Mouse (Mus musculus): Measurements from ENCODE around the gene Gm44973.
A peak's percentile ranks its signal among the peaks of the same experiment; 100 is the strongest.

Gene Gm44973

GRCm38 (mm10) chr7:5016057-5016456 is 761 bp downstream of the Gm44973 start:
- DNase-seq (ENCODE audit: low read depth, low spot score) = no peak

- peak; percentile 53 for DNase-seq (ENCODE audit: low read depth, low spot score)
These were observed 1.6 kb downstream of the Gm44973 start for GRCm38 (mm10) chr7:5016920-5017319.

GRCm38 (mm10) chr7:5017352-5017751 is 2.1 kb downstream of the Gm44973 start:
- peak; percentile 75 for DNase-seq (ENCODE audit: low read depth, low spot score)

- DNase-seq (ENCODE audit: low read depth, low spot score) = no peak
These were observed 2.6 kb downstream of the Gm44973 start for GRCm38 (mm10) chr7:5017931-5018330.

- peak; percentile 50 for DNase-seq (ENCODE audit: low read depth, low spot score)
These were observed 4.3 kb downstream of the Gm44973 start for GRCm38 (mm10) chr7:5019576-5019975.

- peak; percentile 99 for DNase-seq (ENCODE audit: low read depth, low spot score)
These were observed 4.8 kb downstream of the Gm44973 start, which contains the start of the genes Zfp865 and Ccdc106 for GRCm38 (mm10) chr7:5020000-5020681. Gene Zfp865 (plus strand): TSS chr7:5020376. Gene Ccdc106 (plus strand): TSS chr7:5020553.

DNA sequence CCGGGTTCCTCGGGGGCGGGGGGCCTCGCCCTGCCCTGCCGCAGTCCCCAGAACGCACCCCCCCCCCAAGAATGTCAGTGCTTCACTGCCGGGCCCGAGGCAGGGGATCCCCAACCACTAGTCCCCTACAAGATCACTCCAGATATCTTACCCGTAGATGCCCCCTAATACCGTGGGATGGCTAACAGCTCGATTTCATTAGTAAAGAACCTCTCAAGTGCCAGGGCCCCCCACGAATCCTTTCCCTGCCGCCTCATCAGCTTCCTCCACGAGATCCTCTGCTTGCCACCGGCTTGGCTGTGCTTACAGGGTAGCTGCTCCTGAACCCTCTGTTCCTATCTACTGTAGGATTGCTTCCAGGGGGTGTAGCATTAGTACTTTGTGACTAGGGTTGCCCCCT is 5.4 kb downstream of the Gm44973 start:
- no peak for DNase-seq (ENCODE audit: low read depth, low spot score)

- no peak for DNase-seq (ENCODE audit: low read depth, low spot score)
These were observed 5.9 kb downstream of the Gm44973 start for GRCm38 (mm10) chr7:5021197-5021596.

DNA sequence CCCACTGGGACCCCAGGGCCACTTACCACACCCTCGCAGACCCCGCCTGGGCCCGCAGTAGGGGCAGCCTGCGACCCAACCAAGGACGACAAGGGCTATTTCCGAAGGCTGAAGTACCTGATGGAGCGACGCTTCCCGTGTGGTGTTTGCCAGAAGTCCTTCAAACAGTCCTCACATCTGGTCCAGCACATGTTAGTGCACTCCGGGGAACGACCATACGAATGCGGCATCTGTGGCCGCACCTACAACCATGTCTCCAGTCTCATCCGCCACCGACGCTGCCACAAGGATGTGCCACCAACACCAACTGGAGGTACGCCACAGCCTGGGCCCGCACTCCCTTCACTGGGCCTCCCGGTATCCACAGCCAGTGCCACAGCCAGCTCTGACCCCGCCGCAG is 14.2 kb downstream of the Gm44973 start:
- peak; percentile 43 for DNase-seq (ENCODE audit: low read depth, low spot score)

DNA sequence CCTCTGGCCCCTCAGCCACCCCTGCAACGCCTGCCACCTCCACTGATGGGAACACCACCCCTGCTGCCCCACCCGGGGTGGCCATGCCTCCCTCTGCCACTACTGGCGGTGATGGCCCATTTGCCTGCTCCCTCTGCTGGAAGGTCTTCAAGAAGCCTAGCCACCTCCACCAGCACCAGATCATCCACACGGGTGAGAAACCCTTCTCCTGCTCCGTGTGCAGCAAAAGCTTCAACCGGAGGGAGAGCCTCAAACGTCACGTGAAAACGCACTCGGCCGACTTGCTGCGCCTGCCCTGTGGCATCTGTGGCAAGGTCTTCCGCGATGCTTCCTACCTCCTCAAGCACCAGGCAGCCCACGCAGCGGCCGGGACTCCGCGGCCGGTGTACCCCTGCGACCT is 14.7 kb downstream of the Gm44973 start:
- peak; percentile 69 for DNase-seq (ENCODE audit: low read depth, low spot score)

DNA sequence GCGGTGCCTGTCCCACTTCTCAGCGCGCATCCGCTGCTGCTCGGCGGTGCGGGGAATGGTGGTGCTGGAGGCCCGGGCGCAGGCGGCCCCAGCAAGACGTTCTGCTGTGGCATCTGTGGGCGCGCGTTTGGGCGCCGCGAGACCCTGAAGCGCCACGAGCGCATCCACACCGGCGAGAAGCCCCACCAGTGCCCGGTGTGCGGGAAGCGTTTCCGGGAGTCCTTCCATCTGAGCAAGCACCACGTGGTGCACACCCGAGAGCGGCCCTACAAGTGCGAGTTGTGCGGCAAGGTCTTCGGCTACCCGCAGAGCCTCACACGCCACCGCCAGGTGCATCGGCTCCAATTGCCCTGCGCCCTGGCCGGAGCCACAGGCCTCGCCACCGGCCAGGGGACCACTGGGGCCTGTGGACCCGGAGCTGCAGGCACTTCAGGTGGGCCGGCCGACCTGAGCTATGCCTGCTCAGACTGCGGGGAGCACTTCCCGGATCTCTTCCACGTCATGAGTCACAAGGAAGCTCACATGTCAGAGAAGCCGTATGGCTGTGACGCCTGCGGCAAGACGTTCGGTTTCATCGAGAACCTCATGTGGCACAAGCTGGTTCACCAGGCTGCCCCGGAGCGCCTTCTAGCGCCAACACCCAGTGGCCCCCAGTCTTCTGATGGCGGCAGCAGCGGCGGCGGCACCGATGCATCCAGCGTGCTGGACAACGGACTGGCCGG is 15.4 kb downstream of the Gm44973 start:
- DNase-seq (ENCODE audit: low read depth, low spot score) = peak; percentile 78

DNA sequence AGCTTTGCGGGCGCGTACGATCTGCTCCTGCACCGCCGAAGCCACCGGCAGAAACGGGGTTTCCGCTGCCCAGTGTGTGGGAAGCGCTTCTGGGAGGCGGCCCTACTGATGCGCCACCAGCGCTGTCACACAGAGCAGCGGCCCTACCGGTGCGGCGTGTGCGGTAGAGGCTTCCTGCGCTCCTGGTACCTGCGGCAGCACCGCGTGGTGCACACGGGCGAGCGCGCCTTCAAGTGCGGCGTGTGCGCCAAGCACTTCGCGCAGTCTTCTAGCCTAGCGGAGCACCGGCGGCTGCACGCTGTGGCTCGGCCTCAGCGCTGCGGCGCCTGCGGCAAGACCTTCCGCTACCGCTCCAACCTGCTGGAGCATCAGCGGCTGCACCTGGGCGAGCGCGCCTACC is 16.2 kb downstream of the Gm44973 start:
- peak; percentile 71 for DNase-seq (ENCODE audit: low read depth, low spot score)

GRCm38 (mm10) chr7:5033818-5034217 is 18.5 kb downstream of the Gm44973 start, which contains the start of gene 4632433K11Rik:
Gene 4632433K11Rik (plus strand): TSS chr7:5034118.
- DNase-seq (ENCODE audit: low read depth, low spot score) = no peak

DNA sequence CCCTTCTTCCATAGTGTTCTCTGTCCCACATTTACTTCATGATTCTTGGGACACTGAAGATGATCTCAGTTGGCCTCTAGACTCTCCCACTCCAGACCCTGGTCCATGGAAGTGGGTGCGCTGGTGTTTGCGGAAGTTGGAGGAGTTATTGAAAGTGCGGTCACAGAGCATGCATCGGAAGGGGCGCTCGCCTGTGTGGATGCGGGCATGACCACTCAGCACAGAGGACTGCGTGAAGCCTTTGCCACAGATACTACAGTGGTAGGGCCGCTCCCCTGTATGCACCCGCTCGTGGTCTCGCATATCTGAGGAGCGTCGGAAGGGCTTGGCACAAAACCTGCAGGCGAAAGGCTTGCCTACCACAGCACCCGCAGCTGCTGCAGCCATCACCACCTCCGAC is 20.3 kb downstream of the Gm44973 start:
- no peak for DNase-seq (ENCODE audit: low read depth, low spot score)

DNA sequence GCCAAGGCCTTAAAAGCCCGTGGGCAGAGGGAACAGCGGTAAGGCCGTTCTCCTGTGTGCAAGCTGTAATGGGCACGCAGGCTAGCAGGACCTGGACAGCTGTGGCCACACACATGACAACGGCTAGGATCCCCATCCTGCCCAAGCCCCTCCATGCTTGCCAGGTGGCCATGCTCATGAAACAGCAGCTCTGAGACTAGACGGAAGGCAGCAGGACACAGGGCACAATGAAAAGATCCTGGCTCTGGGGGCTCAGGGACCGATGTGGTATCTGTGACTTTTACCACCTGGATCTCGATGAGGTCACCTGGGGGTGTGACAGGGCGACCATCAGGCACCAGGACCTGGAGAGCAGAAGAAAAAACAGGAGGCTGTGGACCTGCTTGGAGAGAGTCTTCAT is 20.8 kb downstream of the Gm44973 start:
- DNase-seq (ENCODE audit: low read depth, low spot score) = no peak

DNA sequence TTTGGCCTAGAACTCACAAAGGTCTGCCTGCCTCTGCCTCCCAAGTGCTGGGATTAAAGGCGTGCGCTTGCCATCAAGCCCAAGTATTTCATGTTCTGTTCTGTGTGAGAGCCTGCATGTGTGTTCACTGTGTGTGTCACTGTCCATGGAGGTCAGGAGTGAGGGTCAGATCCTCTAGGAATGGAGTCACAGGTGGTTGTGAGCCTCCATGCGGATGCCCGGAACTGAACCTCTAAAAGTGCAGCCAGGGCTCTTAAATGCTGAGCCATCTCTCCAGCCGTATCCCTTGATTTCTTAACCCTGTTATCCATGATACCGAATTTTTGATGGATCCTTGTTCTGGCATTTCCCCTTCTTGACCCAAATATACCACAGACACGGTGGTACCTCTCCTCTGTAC is 21.7 kb downstream of the Gm44973 start:
- no peak for DNase-seq (ENCODE audit: low read depth, low spot score)

DNA sequence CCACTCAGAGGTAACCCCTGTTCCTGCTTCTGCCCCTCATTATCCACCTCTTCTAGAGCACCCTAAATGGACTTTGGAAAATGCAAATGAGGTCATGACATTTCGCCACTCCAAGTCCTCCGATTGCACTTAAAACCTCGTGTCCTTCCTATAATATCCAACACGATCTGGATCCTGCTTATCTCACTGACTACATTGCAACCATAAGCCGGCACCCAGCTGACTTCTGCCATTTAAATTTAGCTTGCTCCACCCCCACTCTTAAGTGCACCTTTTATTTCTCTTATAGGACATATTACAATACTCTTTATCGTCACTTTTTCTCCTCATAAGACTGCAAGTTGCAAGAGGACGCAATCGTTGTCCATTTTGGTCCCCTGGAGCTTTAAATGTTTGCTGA is 22.2 kb downstream of the Gm44973 start:
- no peak for DNase-seq (ENCODE audit: low read depth, low spot score)

- peak; percentile 96 for DNase-seq (ENCODE audit: low read depth, low spot score)
These were observed 22.9 kb downstream of the Gm44973 start, which contains the start of gene Zfp784 for GRCm38 (mm10) chr7:5038109-5038732. Gene Zfp784 (minus strand): TSS chr7:5038446.

- peak; percentile 43 for DNase-seq (ENCODE audit: low read depth, low spot score)
These were observed 23.6 kb downstream of the Gm44973 start for GRCm38 (mm10) chr7:5038940-5039339.

GRCm38 (mm10) chr7:5044981-5045380 is 29.7 kb downstream of the Gm44973 start:
- no peak for DNase-seq (ENCODE audit: low read depth, low spot score)

GRCm38 (mm10) chr7:5046112-5046511 is 30.8 kb downstream of the Gm44973 start:
- DNase-seq (ENCODE audit: low read depth, low spot score) = no peak

- peak; percentile 49 for DNase-seq (ENCODE audit: low read depth, low spot score)
These were observed 32.0 kb downstream of the Gm44973 start for GRCm38 (mm10) chr7:5047313-5047712.
